Mouse (Mus musculus) ES-E14 (cell line): ENCODE data around the gene Vsx1.

ENCODE experiments used
- MAFK ChIP-seq: IDR thresholded peaks from 2 replicates; pipeline ENCODE4 v1.6.1; 2014; ENCODE audit warnings: mild to moderate bottlenecking, low read depth, low read length, inconsistent platforms; ENCODE audit not compliant: insufficient read depth
- ZC3H11A ChIP-seq: IDR thresholded peaks from 2 replicates; pipeline ENCODE4 v1.6.1; 2012; ENCODE audit warnings: low read depth, mild to moderate bottlenecking, inconsistent platforms, low read length, borderline replicate concordance

- TF ChIP-seq MAFK = no peak
- TF ChIP-seq ZC3H11A = no peak
Observed at GRCm38 (mm10) chr2:150670926-150671325, 18.2 kb downstream of the Vsx1 start.
